Mouse (Mus musculus) embryo, embryonic 11.5 days (tissue): ENCODE measurements at regions not wholly inside any gene's neighbourhood (a gene's known extent, or its start where the extent isn't known, plus 50 kb on each side); places are given as distances from the start of the nearest gene placed in this dataset.
A peak's percentile ranks its signal among the peaks of the same experiment; 100 is the strongest.
"Not testable (repeated sequence)": the region's sequence is repeated elsewhere in the genome, so short reads cannot be mapped to it uniquely, and the experiment has no call there.

Experiments
- DNase-seq: peaks from one replicate; pipeline ENCODE4 v3.0.0-alpha.2; 2012; ENCODE audit warnings: low read depth, low spot score

DNA sequence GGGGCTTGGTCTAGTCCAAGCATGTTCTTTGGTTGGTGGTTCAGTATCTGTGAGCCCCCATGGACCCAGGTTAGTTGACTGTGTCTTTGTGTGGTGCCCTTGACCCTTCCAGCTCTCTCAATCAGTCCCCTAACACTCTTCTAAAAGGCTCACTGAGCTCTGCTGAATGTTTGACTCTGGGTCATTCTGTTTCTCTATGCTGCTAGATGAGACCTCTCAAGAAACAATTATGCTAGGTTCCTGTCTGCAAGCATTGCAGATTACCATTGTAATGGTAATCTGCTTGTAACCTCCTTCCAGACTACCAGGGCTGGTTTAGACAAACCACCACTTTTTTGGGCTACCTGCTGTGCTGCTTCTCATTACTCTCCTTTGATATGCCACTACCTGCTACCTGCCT lies 2863.9 kb downstream of the Gm37988 start:
- no peak for DNase-seq

DNA sequence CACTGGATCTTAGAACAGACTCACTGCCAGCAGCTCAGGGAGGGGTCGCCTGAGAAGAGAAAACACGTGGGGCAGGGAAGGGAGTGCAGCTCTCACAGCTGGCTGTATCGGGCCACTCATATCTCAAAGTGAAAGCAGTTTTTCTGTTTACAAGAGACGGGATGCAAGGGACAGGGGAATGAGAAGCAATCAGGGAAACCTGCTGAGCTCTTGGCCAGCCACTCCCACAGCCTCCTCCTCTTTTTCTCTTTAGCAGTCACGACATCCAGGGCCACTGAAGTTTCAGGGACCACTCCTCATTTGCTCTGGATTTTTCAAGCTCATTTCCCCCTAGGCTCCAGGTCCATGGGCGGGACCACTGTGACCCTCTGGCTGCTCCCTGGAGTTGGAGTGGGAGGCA lies 2901.5 kb downstream of the Gm37988 start:
- DNase-seq, result not testable (repeated sequence)

GRCm38 (mm10) chr1:7732725-7733124 lies 2925.0 kb downstream of the Gm37988 start:
- no peak for DNase-seq

DNA sequence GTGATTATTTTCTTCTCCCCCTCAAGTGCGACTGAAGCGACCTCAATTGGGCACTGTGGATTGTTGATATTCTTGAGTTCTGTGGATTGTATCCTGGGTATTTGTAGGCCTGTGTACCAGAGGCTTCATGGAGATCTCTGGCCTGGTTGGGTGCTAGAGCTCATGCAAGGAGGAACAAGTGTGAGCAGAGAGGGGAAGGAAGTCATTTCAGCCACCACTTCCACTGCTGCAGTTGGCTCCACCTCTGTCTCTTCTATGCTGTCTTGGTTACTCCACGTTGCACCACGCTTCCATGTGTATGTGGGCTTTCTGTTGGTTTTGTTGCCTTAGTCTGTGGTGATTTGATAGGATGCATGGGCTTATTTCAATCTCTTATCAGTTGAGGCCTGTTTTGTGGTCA lies 2929.6 kb downstream of the Gm37988 start:
- DNase-seq, result no peak

- no peak for DNase-seq
Measured at GRCm38 (mm10) chr1:7745887-7746286, 2938.2 kb downstream of the Gm37988 start.

DNA sequence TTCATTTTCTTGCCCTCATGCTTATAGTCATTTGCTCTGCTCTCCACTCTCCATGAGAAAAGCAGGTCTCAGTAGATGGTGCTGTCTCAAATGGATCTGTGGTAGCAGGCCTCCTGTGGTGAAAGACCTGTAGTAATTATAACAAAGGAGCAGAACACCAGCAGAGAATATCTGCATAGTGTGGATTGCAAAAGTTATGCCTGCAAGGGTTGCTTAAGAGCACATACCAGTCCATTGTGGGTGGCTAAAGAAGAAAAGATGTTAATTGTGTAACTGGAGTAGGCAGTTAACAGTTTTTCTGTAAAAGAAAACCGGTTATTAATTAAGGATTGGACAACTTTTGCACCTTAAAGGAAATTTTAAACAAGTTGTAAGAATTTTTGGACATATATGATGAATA lies 2969.0 kb downstream of the Gm37988 start:
- no peak for DNase-seq

GRCm38 (mm10) chr1:7777191-7778044 lies 2969.7 kb downstream of the Gm37988 start:
- DNase-seq, result peak; percentile 35

DNA sequence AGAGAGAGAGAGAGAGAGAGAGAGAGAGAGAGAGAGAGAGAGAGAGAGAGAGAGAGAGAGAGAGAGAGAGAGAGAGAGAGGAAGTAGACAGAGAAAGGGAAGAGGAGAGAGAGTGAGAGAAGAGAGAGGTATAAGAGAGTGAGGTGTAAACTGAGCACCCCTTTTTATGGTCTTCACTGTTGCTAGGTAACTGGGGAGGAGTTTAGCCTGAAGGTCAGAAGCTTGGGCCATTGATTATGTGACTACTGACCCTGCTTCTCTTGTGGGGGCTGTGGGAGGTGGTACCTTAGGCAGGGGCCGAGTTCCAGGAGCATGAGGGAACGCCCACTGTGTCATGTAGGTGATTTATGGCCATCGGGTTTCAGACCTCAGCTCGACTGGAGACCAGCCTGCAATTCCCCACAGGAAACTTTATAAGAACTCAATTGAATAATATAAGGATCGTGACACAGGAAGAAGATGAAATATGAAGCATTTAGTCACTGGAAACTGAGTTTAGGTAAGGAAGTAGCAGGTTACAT lies 2970.4 kb downstream of the Gm37988 start:
- DNase-seq, result not testable (repeated sequence)

GRCm38 (mm10) chr1:7778657-7779056 lies 2971.0 kb downstream of the Gm37988 start:
- no peak for DNase-seq

DNA sequence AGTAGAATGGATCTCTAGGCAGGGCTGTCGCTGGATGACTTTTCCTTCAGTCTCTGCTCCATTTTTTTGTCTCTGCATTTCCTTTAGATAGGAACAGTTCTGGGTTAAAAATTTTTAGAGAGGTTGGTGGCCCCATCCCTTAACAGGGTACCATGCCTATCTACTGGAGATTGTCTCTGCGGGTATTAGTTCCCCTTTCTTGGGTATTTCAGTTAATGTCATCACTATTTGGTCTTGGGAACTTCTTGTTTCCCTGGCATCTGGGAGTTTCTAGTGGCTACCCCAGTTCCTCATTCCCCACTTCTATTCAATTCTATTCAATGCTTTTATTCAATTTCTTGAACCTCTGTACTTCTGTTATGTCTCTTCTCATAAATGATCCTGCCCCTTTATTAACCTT lies 3016.3 kb downstream of the Gm37988 start:
- DNase-seq, result no peak
